Mouse (Mus musculus) testis, postnatal 14 days (tissue): ENCODE data around the gene Havcr2.
"Not testable (repeated sequence)": the region's sequence is repeated elsewhere in the genome, so short reads cannot be mapped to it uniquely, and the experiment has no call there.

ENCODE experiments used
- DNase-seq: peaks from one replicate; pipeline ENCODE4 v3.0.0; 2021; ENCODE audit warnings: low spot score

The Havcr2 gene

GRCm38 (mm10) chr11:46461362-46461761 is 6.6 kb downstream of the Havcr2 start:
- no peak for DNase-seq

DNA sequence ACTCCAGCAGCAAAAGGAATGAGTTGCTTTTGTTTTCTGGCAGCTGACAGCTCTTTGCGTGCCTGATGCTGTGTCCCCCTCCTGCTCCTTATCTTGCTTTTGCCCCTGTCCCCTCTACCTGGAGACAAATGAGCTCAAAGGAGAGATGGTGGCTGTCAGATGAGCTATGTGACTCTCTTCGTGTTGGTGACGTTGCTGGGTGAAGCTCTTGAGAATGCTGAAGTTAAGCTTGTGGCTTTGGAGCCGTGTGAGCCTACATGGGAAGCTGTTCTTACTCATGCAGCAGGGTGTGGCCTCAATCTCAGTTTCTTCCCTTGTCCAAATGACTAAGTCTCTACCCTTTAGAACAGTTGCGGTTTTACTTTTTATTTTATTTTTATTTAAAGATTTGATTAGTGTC is 7.2 kb downstream of the Havcr2 start:
- DNase-seq: no peak

GRCm38 (mm10) chr11:46466878-46467277 is 12.1 kb downstream of the Havcr2 start:
- no peak for DNase-seq

DNA sequence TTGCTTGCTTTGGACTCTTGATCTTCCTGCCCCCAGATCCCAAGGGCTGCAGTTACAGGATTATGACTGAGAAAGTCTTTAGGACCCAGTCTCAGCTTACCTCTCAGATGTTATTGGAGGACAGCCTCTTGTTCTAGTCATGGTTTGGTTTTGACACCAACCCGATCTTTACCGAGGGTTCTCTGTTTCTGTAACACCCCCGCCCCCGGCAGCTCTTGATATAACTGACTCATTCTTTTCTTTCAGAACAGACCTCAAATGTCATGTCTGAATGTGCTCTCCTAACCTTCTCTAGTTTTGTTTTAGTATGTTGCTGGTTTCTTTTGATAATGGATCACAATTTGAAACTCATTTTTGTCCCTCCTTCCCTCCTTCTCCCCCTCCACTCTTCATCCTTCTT is 19.5 kb downstream of the Havcr2 start:
- DNase-seq: no peak

- no peak for DNase-seq
Measured at GRCm38 (mm10) chr11:46479311-46479710, 24.6 kb downstream of the Havcr2 start.

- DNase-seq: no peak
Measured at GRCm38 (mm10) chr11:46480517-46480916, 25.8 kb downstream of the Havcr2 start.

- DNase-seq: no peak
Measured at GRCm38 (mm10) chr11:46488231-46488630, 33.5 kb downstream of the Havcr2 start.

DNA sequence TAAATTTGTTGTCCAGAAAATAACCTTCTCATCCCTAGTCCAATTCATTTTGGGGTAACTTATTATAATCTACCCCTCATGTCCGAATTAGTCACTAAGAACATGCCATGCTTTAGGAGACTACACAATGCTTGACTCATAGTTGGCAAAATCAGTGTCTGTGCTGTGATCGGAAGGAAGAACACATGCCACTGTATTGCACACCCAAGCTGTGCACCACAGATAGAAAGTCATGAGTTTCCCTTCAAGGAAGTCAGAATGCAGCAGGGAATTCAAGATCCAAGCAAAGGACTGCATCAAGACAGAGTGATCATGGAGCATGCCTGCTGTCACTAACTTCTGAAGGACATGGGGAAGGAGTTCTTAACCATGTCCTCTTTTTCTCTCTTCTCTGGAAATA is 33.9 kb downstream of the Havcr2 start:
- DNase-seq: no peak

DNA sequence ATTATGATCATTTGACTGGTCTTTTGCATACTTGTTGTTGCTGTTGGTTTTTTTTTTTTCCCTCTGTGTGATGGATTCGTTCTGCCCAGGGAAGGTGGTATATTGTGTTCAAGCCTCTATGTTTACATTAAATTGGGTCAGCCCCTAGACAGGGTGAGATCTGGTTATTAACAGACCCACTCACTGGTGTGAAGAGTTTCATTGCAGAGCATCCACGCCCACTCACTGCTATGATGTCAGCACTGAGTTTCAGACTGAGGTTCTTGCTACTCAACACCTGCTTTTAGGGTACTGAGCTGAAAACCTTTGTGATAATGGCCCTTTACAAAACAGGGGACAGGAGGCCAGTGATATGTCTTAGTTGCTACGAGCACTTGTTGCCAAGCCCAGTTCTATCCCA is 52.4 kb downstream of the Havcr2 start:
- DNase-seq: no peak

GRCm38 (mm10) chr11:46509900-46510299 is 55.2 kb downstream of the Havcr2 start:
- no peak for DNase-seq

DNA sequence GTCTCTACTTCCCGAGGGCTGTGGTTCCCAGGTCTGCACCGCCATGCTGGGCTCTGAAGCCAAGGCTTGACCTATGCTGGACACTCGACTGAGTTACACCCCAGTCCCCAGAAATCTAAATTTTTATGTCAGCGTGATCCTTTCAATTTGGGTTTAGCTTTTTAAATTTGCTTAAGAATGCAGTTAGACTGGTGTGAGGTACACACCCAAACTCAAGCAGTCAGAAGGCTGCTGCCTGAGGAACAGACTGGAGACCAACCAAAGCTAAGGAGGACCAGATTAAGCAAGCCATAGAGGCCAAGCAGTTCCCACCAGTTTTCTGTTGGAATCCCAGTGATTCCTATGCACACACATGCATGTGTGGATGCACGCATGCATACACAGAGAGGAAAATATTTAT is 66.6 kb downstream of the Havcr2 start:
- not testable (repeated sequence) for DNase-seq

- no peak for DNase-seq
Measured at GRCm38 (mm10) chr11:46522719-46523118, 68.0 kb downstream of the Havcr2 start.

- DNase-seq: no peak
Measured at GRCm38 (mm10) chr11:46523912-46524311, 69.2 kb downstream of the Havcr2 start, which contains the start of gene Gm12169. Gene Gm12169, plus strand, starts transcription at chr11:46524212.

DNA sequence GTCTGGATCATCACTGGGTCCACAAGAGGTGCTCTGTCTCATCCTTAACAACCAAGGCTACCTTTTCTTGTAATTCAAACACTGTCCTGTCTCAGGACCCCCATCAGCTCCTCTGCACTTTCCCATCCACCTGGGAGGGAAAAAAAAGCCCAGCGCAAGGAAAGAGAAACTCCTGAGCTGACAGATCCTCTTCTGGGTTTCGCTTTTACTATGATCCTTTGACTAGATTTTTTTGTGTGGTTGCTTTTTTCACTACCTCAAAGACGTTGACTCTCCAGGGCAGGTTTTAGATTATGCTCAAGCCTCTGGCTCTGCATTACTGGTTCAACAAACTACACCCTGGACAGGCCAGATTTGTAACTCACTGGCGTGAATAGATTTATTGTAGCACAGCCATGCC is 75.4 kb downstream of the Havcr2 start:
- no peak for DNase-seq
